Mouse (Mus musculus) ovary, postnatal 14 days (tissue): ENCODE data around the gene Derl3.
"Not testable (repeated sequence)": the region's sequence is repeated elsewhere in the genome, so short reads cannot be mapped to it uniquely, and the experiment has no call there.

Experiments used
- DNase-seq: peaks from one replicate; pipeline ENCODE4 v3.0.0; 2022; ENCODE audit warnings: low spot score

Gene Derl3

GRCm38 (mm10) chr10:75872915-75873542 is 20.2 kb upstream of the Derl3 start:
- peak; percentile 60 for DNase-seq

GRCm38 (mm10) chr10:75873543-75874170 is 19.6 kb upstream of the Derl3 start:
- DNase-seq: no peak

GRCm38 (mm10) chr10:75878836-75879235 is 14.4 kb upstream of the Derl3 start:
- no peak for DNase-seq

- no peak for DNase-seq
Measured at GRCm38 (mm10) chr10:75880351-75880750, 12.9 kb upstream of the Derl3 start.

- DNase-seq: no peak
Measured at GRCm38 (mm10) chr10:75880771-75881577, 12.2 kb upstream of the Derl3 start.

GRCm38 (mm10) chr10:75881578-75882432 is 11.4 kb upstream of the Derl3 start:
- no peak for DNase-seq

- no peak for DNase-seq
Measured at GRCm38 (mm10) chr10:75882433-75883231, 10.6 kb upstream of the Derl3 start.

GRCm38 (mm10) chr10:75883232-75883552 is 10.0 kb upstream of the Derl3 start:
- DNase-seq: peak; percentile 75

GRCm38 (mm10) chr10:75884742-75885141 is 8.5 kb upstream of the Derl3 start:
- DNase-seq: no peak

- DNase-seq: not testable (repeated sequence)
Measured at GRCm38 (mm10) chr10:75887504-75887903, 5.7 kb upstream of the Derl3 start.

GRCm38 (mm10) chr10:75889406-75890153 is 3.6 kb upstream of the Derl3 start:
- no peak for DNase-seq

GRCm38 (mm10) chr10:75894601-75895000 is 1.4 kb downstream of the Derl3 start:
- DNase-seq: no peak

GRCm38 (mm10) chr10:75895730-75896129 is 2.5 kb downstream of the Derl3 start:
- DNase-seq: no peak

- no peak for DNase-seq
Measured at GRCm38 (mm10) chr10:75896208-75896607, 3.0 kb downstream of the Derl3 start.

GRCm38 (mm10) chr10:75897373-75897772 is 4.2 kb downstream of the Derl3 start:
- peak; percentile 55 for DNase-seq

- no peak for DNase-seq
Measured at GRCm38 (mm10) chr10:75898039-75898564, 4.9 kb downstream of the Derl3 start.

GRCm38 (mm10) chr10:75898846-75899245 is 5.6 kb downstream of the Derl3 start:
- DNase-seq: peak; percentile 48

GRCm38 (mm10) chr10:75904391-75904790 is 11.2 kb downstream of the Derl3 start:
- no peak for DNase-seq

GRCm38 (mm10) chr10:75906882-75907281 is 13.7 kb downstream of the Derl3 start:
- DNase-seq: no peak

- no peak for DNase-seq
Measured at GRCm38 (mm10) chr10:75910698-75911097, 17.5 kb downstream of the Derl3 start.
